18 mouse cellular contexts compared by ENCODE assay signal in genomic region chr17:73487380-73487779, GRCm38 (mm10).
DNase-seq lines count a peak whose midpoint lies in the region; ATAC-seq lines count a peak whose summit lies in the region.
"Had no signal": no experiment of that assay in that cellular context is flagged by ENCODE, and none has a peak within 500 bp of the region (broad histone marks: within the 10 kb centered on the region; RNA-seq: fewer than 3 reads in every experiment).

No protein-coding gene starts in this region.

- 67% methylated on average over 3 of the region's 3 CpGs for WGBS in neural tube, embryonic 12.5 days
- WGBS in hindbrain, embryonic 16.5 days, result 38% methylated on average over 3 of the region's 3 CpGs
- WGBS in neural tube, embryonic 13.5 days, result 37% methylated on average over 3 of the region's 3 CpGs

- no peak overlapping the region for H3K4me2 ChIP-seq in neural tube, embryonic 12.5 days (replicated peaks)
- H3K4me2 ChIP-seq in hindbrain, embryonic 16.5 days (ENCODE audit: low read length), result no peak overlapping the region; the same call in 1 of the 2 replicates
- no peak overlapping the region for H3K4me2 ChIP-seq in neural tube, embryonic 13.5 days
- H3K4me2 ChIP-seq: heart, embryonic 15.5 days; liver, embryonic 15.5 days; lung, embryonic 15.5 days; stomach, embryonic 15.5 days had no signal

- no peaks in the 10 kb centered on the region for H3K27me3 ChIP-seq in neural tube, embryonic 12.5 days (replicated peaks)
- H3K27me3 ChIP-seq in hindbrain, embryonic 16.5 days (replicated peaks; ENCODE audit: control insufficient read depth, insufficient read depth, low read length), result no peaks in the 10 kb centered on the region
- H3K27me3 ChIP-seq in neural tube, embryonic 13.5 days, result no peaks in the 10 kb centered on the region
- H3K27me3 ChIP-seq: liver, embryonic 15.5 days; lung, embryonic 15.5 days; megakaryocyte, embryonic 14.5 days; stomach, embryonic 15.5 days had no signal

- H3K36me3 ChIP-seq in neural tube, embryonic 12.5 days, result no peaks in the 10 kb centered on the region
- H3K36me3 ChIP-seq in hindbrain, embryonic 16.5 days (ENCODE audit: control insufficient read depth, insufficient read depth, low read length), result no peaks in the 10 kb centered on the region
- H3K36me3 ChIP-seq in neural tube, embryonic 13.5 days, result no peaks in the 10 kb centered on the region
- H3K36me3 ChIP-seq: heart, embryonic 10.5 days; heart, embryonic 15.5 days; liver, embryonic 15.5 days; lung, embryonic 15.5 days; stomach, embryonic 15.5 days had no signal

- no peak overlapping the region for H3K4me3 ChIP-seq in neural tube, embryonic 12.5 days
- H3K4me3 ChIP-seq in hindbrain, embryonic 16.5 days (ENCODE audit: low read length), result no peak overlapping the region
- H3K4me3 ChIP-seq in neural tube, embryonic 13.5 days, result no peak overlapping the region
- H3K4me3 ChIP-seq: erythroblast, embryonic 14.5 days; heart, embryonic 10.5 days; heart, embryonic 15.5 days; liver, embryonic 15.5 days; lung, embryonic 15.5 days; megakaryocyte, embryonic 14.5 days; stomach, embryonic 15.5 days had no signal

- DNase-seq in neural tube, embryonic 10.5 days (ENCODE audit: extremely low spot score, low spot score), result no peak
- DNase-seq in lung, postnatal 25 days (ENCODE audit: low spot score), result no peak
- DNase-seq in frontal cortex, adult 2 months (ENCODE audit: extremely low spot score in 1 of 2, low spot score in 1 of 2), result no peak
- DNase-seq: cerebellum, adult 18-20 months; gastrocnemius, postnatal 25 days; layer of hippocampus, adult 9-11 months; right cerebral cortex, postnatal 14 days had no signal

- H3K27ac ChIP-seq in neural tube, embryonic 12.5 days, result no peak overlapping the region
- peak overlapping the region; percentile 46 for H3K27ac ChIP-seq in hindbrain, embryonic 16.5 days (ENCODE audit: low read depth, low read length)
- H3K27ac ChIP-seq in neural tube, embryonic 13.5 days (replicated peaks), result peak overlapping the region; percentile 85
- H3K27ac ChIP-seq: heart, embryonic 10.5 days; heart, embryonic 15.5 days; liver, embryonic 15.5 days; lung, embryonic 15.5 days; stomach, embryonic 15.5 days had no signal

- no peak overlapping the region for H3K9ac ChIP-seq in neural tube, embryonic 12.5 days
- no peak overlapping the region; the same call in none of the 2 replicates for H3K9ac ChIP-seq in hindbrain, embryonic 16.5 days (ENCODE audit: low read depth, low read length)
- peak overlapping the region; percentile 6; the same call in 1 of the 2 replicates for H3K9ac ChIP-seq in neural tube, embryonic 13.5 days
- H3K9ac ChIP-seq: heart, embryonic 15.5 days; liver, embryonic 15.5 days; lung, embryonic 15.5 days; stomach, embryonic 15.5 days had no signal

- no peaks in the 10 kb centered on the region for H3K9me3 ChIP-seq in neural tube, embryonic 12.5 days
- no peaks in the 10 kb centered on the region for H3K9me3 ChIP-seq in hindbrain, embryonic 16.5 days (ENCODE audit: control insufficient read depth, low read length)
- no peaks in the 10 kb centered on the region for H3K9me3 ChIP-seq in neural tube, embryonic 13.5 days
- H3K9me3 ChIP-seq: heart, embryonic 10.5 days; heart, embryonic 15.5 days; liver, embryonic 15.5 days; lung, embryonic 15.5 days; megakaryocyte, embryonic 14.5 days; stomach, embryonic 15.5 days had no signal

- ATAC-seq in neural tube, embryonic 12.5 days (ENCODE audit: low FRiP score, low read depth), result peak; percentile 30; the same call in 1 of the 2 replicates
- ATAC-seq in hindbrain, embryonic 16.5 days, result peak; percentile 62
- ATAC-seq in neural tube, embryonic 13.5 days (ENCODE audit: low read depth), result peak; percentile 62; the same call in 1 of the 2 replicates
- ATAC-seq: intestine, postnatal 0 days had no signal

- no peaks in the 10 kb centered on the region for H3K4me1 ChIP-seq in neural tube, embryonic 12.5 days
- H3K4me1 ChIP-seq in hindbrain, embryonic 16.5 days (ENCODE audit: control insufficient read depth, insufficient read depth, low read depth, low read length), result peaks cover 9% of the 10 kb centered on the region
- H3K4me1 ChIP-seq in neural tube, embryonic 13.5 days (replicated peaks), result peaks cover 40% of the 10 kb centered on the region
- H3K4me1 ChIP-seq: heart, embryonic 10.5 days; heart, embryonic 15.5 days; liver, embryonic 15.5 days; lung, embryonic 15.5 days; megakaryocyte, embryonic 14.5 days; stomach, embryonic 15.5 days had no signal
